Mouse (Mus musculus) hindbrain, embryonic 10.5 days (tissue): ENCODE measurements at regions not wholly inside any gene's neighbourhood (a gene's known extent, or its start where the extent isn't known, plus 50 kb on each side); places are given as distances from the start of the nearest gene placed in this dataset.

ENCODE experiments used
- DNase-seq: peaks from one replicate; pipeline ENCODE4 v3.0.0-alpha.2; 2017; ENCODE audit warnings: low spot score
- H3K27ac ChIP-seq: fragments of 300-500 bp; sonication (generic); 2 replicates; pipeline ENCODE4 v1.5.1; 2016; ENCODE audit warnings: mild to moderate bottlenecking, moderate library complexity
- H3K27me3 ChIP-seq: fragments of 300-500 bp; sonication (generic); 2 replicates; pipeline ENCODE4 v1.6.1; 2016; ENCODE audit warnings: mild to moderate bottlenecking; ENCODE audit not compliant: poor library complexity, insufficient read depth, severe bottlenecking
- H3K36me3 ChIP-seq: fragments of 300-500 bp; sonication (generic); 2 replicates; pipeline ENCODE4 v1.6.1; 2016; ENCODE audit warnings: mild to moderate bottlenecking, moderate library complexity
- H3K4me1 ChIP-seq: fragments of 300-500 bp; sonication (generic); replicated peaks from 2 replicates; pipeline ENCODE4 v1.6.1; 2016; ENCODE audit warnings: mild to moderate bottlenecking
- H3K4me3 ChIP-seq: fragments of 300-500 bp; sonication (generic); 2 replicates; pipeline ENCODE4 v1.5.1; 2016; ENCODE audit warnings: mild to moderate bottlenecking, moderate library complexity
- H3K9me3 ChIP-seq: fragments of 300-500 bp; sonication (generic); 2 replicates; pipeline ENCODE4 v1.6.1; 2016; ENCODE audit warnings: mild to moderate bottlenecking, moderate library complexity
- WGBS: fragments of 180-500 bp; shearing (Covaris S2); methylation state at CpG from one replicate; pipeline ENCODE4 v1.1.7; 2016; 5-methylcytosine and 5-hydroxymethylcytosine counted together

DNA sequence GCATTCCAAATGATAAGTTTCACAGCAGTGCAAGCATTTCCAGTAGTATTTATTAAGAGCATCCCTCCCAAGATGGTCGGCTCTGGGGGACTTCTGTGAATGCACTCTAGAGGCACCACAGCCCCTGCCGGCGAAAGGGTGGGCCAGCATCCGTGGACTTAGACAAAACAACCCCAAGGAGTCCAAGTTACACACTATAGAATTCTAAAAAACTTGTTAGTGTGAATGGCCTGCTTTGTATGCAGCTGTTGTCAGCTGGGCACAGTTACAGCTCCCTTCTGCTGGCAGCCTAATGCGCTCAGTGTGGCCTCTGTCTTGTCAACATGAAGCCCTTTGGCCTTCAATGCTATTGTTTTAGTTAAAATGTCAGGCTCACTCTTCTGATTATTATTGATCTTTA, 181.5 kb downstream of the Tle3 start:
- no peak for DNase-seq
- Histone ChIP-seq H3K4me1 (peaks cover 37% of the 10 kb centered on the region), H3K27ac (no peak overlapping the region), H3K9me3 (no peaks in the 10 kb centered on the region), H3K4me3 (no peak overlapping the region), H3K36me3 (no peaks in the 10 kb centered on the region), H3K27me3 (no peaks in the 10 kb centered on the region)
- 57% methylated on average over 5 of the region's 5 CpGs for WGBS

DNA sequence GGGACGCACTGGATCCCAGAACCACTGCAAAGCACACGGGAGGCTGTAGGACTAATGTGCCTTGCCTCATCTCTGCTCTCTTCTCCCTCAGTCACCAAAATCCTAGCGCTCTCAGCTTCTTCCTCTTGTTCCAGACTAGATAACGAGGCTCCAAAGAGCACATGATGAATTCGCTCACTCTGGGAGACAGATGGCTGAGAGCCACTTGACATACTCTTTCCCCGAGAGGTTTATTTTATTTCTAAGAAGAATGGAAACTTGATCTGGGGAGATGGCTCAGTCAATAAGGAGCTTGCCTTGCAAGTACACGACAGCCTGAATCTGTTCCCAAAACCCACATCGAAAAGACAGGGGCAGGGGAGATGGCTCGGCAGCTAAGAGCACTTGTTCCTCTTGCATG, 179.2 kb downstream of the Tle3 start:
- peaks cover 36% of the 10 kb centered on the region for H3K4me1 ChIP-seq
- 66% methylated on average over 9 of the region's 9 CpGs for WGBS
- no peaks in the 10 kb centered on the region for H3K36me3 ChIP-seq
- H3K9me3 ChIP-seq = 0 out of 2 replicates have a peak, but pooled peaks cover 2% of the 10 kb centered on the region
- H3K27ac ChIP-seq = peak overlapping the region; percentile 3; the same call in 1 of the 2 replicates
- no peak overlapping the region for H3K4me3 ChIP-seq
- 0 out of 2 replicates have a peak, but pooled peaks cover 3% of the 10 kb centered on the region for H3K27me3 ChIP-seq
- no peak for DNase-seq

DNA sequence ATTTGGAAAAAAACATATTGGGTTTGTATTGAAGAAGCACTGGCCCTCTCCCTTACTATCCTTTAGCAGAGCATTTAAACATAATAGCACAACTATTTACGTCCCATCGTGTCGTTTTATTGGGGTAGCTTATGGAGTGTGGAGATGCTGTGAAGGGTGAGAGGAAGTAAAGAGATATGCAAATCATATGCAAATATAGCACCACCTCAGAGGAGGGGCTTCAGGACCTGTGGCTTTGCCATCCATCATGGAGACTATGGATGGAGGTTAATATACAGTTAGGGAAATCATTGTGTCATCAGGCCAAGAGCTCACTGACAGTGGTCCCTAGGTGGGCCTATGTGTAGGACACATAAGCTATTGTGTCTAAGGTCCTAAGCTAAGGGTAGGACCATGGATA, 178.2 kb downstream of the Tle3 start:
- H3K27me3 ChIP-seq = 0 out of 2 replicates have a peak, but pooled peaks cover 3% of the 10 kb centered on the region
- no peak for DNase-seq
- H3K27ac ChIP-seq = peak overlapping the region; percentile 46
- H3K9me3 ChIP-seq = 0 out of 2 replicates have a peak, but pooled peaks cover 2% of the 10 kb centered on the region
- H3K36me3 ChIP-seq = no peaks in the 10 kb centered on the region
- H3K4me1 ChIP-seq = peaks cover 41% of the 10 kb centered on the region
- no peak overlapping the region for H3K4me3 ChIP-seq
- WGBS = 90% methylated on average over 3 of the region's 3 CpGs

DNA sequence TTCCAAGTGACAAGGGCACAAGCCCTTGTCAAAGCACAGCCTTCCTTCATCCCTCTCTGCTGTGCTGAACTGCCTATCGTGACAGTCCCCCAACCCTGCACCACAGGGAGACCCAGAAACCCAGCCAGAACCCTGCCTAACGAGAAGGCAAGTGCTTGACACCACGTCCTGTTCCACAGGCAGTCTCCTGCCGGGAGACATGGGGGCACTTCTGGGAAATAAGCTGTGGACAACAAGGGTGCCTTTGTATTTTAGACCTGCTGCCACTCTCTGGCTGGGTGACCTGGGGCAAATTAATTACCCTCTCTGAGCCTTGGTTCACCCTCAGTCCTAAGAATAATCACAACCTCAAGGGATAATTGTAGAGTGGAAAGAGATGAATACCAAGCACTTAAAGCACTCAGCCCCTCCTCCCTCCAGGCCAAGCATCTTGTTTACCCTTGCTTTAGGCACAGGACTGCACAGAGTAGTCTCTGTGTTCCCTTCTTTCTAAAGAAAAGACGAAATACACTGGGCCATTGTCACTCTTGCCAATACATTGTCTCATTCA, 177.6 kb downstream of the Tle3 start:
- Histone ChIP-seq H3K27me3 (0 out of 2 replicates have a peak, but pooled peaks cover 3% of the 10 kb centered on the region), H3K9me3 (0 out of 2 replicates have a peak, but pooled peaks cover 2% of the 10 kb centered on the region), H3K4me3 (no peak overlapping the region), H3K4me1 (peaks cover 45% of the 10 kb centered on the region), H3K27ac (peak overlapping the region; percentile 46; the same call in 1 of the 2 replicates), H3K36me3 (no peaks in the 10 kb centered on the region)
- no peak for DNase-seq
- 16% methylated on average over 5 of the region's 5 CpGs for WGBS

DNA sequence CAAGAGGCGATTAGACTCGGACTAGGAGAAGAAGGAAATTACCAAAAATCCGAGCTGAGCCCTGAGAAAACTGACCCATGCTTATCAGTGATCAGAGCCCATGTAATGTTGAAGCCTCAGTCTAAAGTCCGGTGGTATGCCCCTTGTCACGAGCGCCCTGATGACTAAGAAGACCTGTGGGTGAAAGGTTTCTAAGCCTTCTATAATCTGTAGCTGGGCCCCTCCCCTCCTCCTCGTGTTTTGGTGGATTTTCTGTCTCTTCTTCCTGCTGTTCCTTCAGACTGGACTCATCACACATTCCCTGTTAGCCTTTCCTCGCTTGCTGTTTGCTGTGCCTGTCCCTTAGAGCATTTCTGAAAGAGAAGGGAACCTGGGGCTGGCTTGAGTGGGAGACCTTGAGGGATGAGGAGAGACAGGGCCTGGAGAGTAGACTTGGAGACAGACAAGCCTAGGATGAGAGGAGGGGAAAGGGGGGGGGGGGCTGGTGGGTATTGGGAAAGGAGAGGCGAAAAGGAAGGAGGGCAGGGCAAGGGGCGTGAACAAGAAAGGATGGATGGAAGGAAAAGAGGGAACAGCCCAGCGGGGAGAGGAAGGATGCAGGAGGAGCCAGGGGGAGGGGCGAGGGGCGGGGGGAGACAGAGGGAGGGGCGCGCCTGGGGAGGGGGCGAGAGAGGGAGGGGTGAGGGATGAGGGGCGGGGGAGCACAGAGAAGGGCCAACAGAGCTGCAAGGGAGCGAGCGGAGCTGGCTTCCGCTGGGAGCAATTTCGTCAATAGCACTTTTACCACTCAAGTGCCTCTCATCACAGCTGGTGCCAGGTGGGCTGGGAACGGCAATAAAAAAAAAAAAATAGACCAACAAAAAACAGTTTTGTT, 165.4 kb downstream of the Tle3 start:
- DNase-seq = peak; percentile 60
- H3K27me3 ChIP-seq = peaks cover 3% of the 10 kb centered on the region; the same call in 1 of the 2 replicates
- H3K4me3 ChIP-seq = peak overlapping the region; percentile 13; the same call in 1 of the 2 replicates
- H3K4me1 ChIP-seq = peaks cover 46% of the 10 kb centered on the region
- WGBS = 15% methylated on average over 21 of the region's 22 CpGs
- H3K9me3 ChIP-seq = peaks cover 16% of the 10 kb centered on the region
- peak overlapping the region; percentile 57 for H3K27ac ChIP-seq
- no peaks in the 10 kb centered on the region for H3K36me3 ChIP-seq

DNA sequence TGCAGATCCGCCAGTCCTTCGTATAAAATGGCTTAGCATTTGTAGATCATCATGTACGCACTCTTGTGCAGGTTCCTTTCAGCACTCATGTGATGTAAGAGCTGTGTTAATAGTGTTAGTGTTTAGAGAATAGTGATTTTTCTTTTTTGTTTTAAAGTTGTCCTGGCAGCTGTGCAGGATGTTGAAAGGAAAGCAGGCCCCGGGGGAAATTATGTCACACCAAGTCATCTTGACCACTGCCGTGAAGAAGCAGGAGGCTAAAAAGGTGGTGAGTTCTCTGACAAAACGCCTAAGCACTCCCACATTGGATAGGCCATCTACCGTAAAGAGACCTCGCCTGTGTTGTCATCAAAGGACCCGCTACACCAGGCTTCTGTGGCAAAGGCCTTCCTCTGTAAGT, 161.1 kb downstream of the Tle3 start:
- H3K9me3 ChIP-seq = no peaks in the 10 kb centered on the region
- no peaks in the 10 kb centered on the region for H3K36me3 ChIP-seq
- 84% methylated on average over 9 of the region's 9 CpGs for WGBS
- H3K4me3 ChIP-seq = no peak overlapping the region
- peaks cover 77% of the 10 kb centered on the region for H3K4me1 ChIP-seq
- peak overlapping the region; percentile 86; the same call in 1 of the 2 replicates for H3K27ac ChIP-seq
- no peak for DNase-seq
- H3K27me3 ChIP-seq = peaks cover 11% of the 10 kb centered on the region; the same call in 1 of the 2 replicates

DNA sequence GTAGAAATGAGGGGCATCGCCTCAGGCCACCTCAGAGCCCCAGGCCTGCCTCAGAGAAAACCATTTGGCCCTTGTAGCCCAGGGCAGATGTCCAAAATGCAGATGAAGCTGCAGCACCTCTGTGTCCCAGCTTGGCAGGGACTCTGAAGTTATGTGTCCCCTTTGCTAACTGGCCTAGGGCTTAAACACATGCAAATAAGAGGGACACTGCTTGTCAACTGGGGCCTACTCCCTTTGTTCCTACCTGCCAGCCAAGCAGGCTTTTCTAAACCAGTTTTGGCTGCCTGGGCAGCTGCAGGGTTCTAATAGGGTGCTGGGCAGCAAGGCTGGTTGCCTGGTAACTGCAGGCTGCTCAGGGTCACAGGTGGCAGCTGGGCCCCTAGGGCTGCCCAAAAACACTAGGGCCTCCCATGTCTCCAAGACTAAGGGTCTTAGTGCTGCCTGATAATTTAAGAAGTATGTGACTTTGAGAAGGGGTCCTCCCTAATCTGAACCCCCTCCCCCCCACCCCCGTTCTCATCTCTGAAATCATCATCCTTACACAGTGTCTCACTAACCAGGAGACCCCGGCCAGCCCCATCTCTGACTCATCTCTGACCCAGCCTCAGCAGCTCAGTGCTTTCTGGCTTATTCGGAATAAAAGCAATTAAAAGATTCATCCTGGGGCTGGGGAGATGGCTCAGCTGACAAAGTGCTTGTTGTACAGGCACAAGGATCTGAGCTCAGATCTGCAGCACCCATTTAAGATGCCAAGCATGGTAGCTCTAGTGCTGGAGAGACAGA, 158.3 kb downstream of the Tle3 start:
- DNase-seq = peak; percentile 76
- WGBS = 26% methylated on average over 4 of the region's 4 CpGs
- Histone ChIP-seq H3K27ac (peak overlapping the region; percentile 86), H3K9me3 (no peaks in the 10 kb centered on the region), H3K36me3 (no peaks in the 10 kb centered on the region), H3K27me3 (peaks cover 9% of the 10 kb centered on the region; the same call in 1 of the 2 replicates), H3K4me1 (peaks cover 78% of the 10 kb centered on the region), H3K4me3 (no peak overlapping the region; the same call in 1 of the 2 replicates)

DNA sequence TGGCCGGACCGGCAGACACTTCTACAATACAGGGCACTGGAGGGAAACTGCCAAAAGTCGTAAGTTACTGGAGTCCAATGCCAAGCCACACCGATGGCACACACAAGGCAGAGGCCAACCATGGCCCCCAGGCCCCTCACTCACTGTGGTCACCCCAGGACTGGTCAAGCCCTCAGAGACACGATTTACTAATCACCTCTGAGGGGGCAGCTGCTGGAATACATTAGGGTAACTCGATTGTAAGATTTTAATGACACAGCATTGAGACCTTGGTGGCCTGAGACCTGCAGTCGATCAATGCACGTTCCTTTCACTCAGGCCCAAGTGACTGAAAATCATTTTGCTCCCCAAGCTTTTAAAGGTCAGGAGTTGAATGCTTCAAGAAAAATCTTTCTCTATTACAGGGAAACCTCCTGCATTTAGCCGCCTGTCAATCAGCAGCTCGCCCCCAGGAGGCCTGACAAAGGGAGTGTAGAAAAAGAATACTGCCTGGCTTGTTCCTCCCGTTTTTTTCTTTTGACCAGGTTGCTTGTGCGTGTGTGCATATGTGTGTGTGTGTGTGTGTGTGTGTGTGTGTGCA, 156.2 kb downstream of the Tle3 start:
- Histone ChIP-seq H3K36me3 (no peaks in the 10 kb centered on the region), H3K9me3 (no peaks in the 10 kb centered on the region), H3K27me3 (peaks cover 8% of the 10 kb centered on the region; the same call in 1 of the 2 replicates), H3K4me3 (no peak overlapping the region), H3K27ac (peak overlapping the region; percentile 78), H3K4me1 (peaks cover 70% of the 10 kb centered on the region)
- peak; percentile 52 for DNase-seq
- 26% methylated on average over 12 of the region's 12 CpGs for WGBS

DNA sequence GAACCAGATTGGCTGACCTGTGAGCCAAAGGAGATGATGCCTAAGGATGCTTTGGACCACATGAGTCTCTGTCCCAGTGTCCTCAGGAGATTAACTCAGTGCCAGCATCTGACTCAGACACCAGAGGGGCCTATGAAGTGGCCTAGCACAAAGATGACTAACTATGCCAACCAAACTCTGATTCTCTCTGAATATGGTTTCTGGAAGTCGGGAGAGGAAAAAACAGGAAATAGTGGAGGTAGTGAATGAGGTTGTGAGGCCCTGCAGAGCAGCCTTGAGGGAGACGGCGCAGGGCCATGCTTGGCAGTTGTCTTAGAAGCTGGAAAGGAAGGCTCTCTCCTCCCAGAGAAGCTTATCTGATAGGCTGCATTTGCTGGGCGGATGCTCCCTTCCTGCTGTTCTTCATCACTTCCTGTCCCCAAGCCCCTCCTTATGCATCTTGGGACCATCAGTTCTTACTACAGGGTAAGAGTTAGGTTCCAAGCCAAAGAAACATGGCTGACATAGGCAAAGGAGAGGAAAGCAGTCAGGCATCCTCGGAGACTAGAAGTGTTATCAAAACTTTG, 155.4 kb downstream of the Tle3 start:
- H3K36me3 ChIP-seq = no peaks in the 10 kb centered on the region
- peaks cover 6% of the 10 kb centered on the region for H3K9me3 ChIP-seq
- no peak overlapping the region for H3K4me3 ChIP-seq
- peaks cover 8% of the 10 kb centered on the region; the same call in 1 of the 2 replicates for H3K27me3 ChIP-seq
- peaks cover 64% of the 10 kb centered on the region for H3K4me1 ChIP-seq
- peak overlapping the region; percentile 78 for H3K27ac ChIP-seq
- whole genome bisulfite sequencing = 89% methylated on average over 5 of the region's 5 CpGs
- no peak for DNase-seq

DNA sequence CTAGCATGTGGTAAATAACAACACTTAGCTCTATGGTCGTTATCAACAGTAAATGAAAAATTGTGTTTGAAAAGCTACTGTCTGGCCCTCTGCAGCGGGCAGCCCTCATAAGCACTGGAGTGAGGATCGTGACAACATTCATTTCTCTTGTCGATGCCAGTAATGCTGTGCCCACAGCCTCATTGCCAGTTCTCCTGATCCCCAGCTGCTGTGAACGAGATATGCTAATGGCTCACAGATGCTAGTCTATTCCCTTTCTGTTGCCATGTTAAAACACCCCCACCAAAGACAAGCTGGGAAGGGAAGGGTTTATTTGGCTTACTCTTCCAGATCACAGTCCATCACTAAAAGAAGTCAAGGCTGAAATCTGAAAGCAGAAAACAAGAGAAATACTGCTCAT, 148.0 kb downstream of the Tle3 start:
- DNase-seq = no peak

DNA sequence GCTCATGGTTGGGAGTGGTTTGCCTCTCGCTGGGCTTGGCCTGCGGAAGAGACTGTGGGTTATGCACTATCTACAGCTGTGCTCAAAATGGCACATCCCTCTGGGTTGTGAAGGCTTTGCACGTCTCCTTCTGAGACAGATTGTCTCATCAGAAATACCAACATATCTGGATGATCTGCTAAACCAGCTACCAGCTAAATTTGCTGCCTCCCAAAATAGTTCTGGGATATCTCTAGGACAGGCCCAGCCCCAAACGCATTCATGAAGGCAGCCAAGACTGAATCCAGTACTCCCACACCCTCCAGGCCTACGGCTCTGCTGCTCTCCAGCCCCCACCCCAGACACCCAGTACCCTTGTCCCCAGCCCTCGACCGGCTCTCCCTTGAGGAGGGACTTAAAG, 145.7 kb downstream of the Tle3 start:
- peaks cover 11% of the 10 kb centered on the region for H3K9me3 ChIP-seq
- no peak for DNase-seq
- no peak overlapping the region for H3K4me3 ChIP-seq
- peaks cover 12% of the 10 kb centered on the region; the same call in 1 of the 2 replicates for H3K4me1 ChIP-seq
- no peak overlapping the region for H3K27ac ChIP-seq
- WGBS = 92% methylated on average over 7 of the region's 7 CpGs
- H3K27me3 ChIP-seq = no peaks in the 10 kb centered on the region; the same call in 1 of the 2 replicates
- H3K36me3 ChIP-seq = no peaks in the 10 kb centered on the region

More for the DNA sequence above, 148.0 kb downstream of the Tle3 start:
- H3K9me3 ChIP-seq = peaks cover 13% of the 10 kb centered on the region
- H3K27ac ChIP-seq = no peak overlapping the region
- no peaks in the 10 kb centered on the region for H3K36me3 ChIP-seq
- H3K4me1 ChIP-seq = peaks cover 12% of the 10 kb centered on the region; the same call in 1 of the 2 replicates
- 91% methylated on average over 5 of the region's 5 CpGs for WGBS
- no peaks in the 10 kb centered on the region for H3K27me3 ChIP-seq
- no peak overlapping the region for H3K4me3 ChIP-seq

DNA sequence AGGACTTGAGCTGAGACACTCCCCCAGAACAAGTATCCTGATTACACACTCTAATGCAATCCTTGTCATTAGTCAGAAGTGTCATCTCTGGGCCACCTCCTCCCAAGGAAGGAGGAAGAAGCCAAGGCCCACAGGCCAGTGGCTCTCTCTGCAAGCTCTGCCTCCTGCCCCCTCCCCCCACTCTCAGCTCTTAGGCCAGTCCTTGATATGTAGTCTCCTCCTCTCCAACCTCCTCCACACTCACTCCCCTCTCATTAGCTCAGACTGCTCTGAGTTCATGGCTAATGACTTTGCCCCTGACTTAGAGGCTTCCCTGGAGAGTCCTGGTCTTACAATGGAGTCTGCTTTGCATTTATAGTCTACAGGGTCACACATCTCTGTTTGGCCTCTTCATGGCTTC, 139.3 kb downstream of the Tle3 start:
- Histone ChIP-seq H3K27me3 (peaks cover 51% of the 10 kb centered on the region), H3K9me3 (no peaks in the 10 kb centered on the region), H3K4me3 (no peak overlapping the region), H3K4me1 (peaks cover 30% of the 10 kb centered on the region), H3K27ac (peak overlapping the region; percentile 50; the same call in 1 of the 2 replicates), H3K36me3 (no peaks in the 10 kb centered on the region)
- DNase-seq = no peak
